In genomic region chr15:4818437-4818836, GRCm38 (mm10) we compare ENCODE assay signal across 25 mouse cellular contexts.
DNase-seq lines count a peak whose midpoint lies in the region; ATAC-seq lines count a peak whose summit lies in the region.
"Had no signal": no experiment of that assay in that cellular context is flagged by ENCODE, and none has a peak within 500 bp of the region (broad histone marks: within the 10 kb centered on the region; RNA-seq: fewer than 3 reads in every experiment).

No protein-coding gene starts in this region.

- intact Hi-C loops in heart, postnatal 25 days (cut with DNase I), result no loop called here

- H3K9ac ChIP-seq in hindbrain, embryonic 16.5 days (ENCODE audit: low read depth, low read length), result no peak overlapping the region
- H3K9ac ChIP-seq: forebrain, embryonic 13.5 days; heart, embryonic 15.5 days; kidney, embryonic 15.5 days; liver, embryonic 14.5 days; lung, embryonic 15.5 days; midbrain, embryonic 13.5 days had no signal

- 59% methylated on average over 3 of the region's 3 CpGs for WGBS in hindbrain, embryonic 16.5 days

- H3K4me2 ChIP-seq in hindbrain, embryonic 16.5 days (ENCODE audit: low read length), result no peak overlapping the region
- H3K4me2 ChIP-seq: forebrain, embryonic 13.5 days; heart, embryonic 15.5 days; kidney, embryonic 15.5 days; lung, embryonic 15.5 days; midbrain, embryonic 13.5 days had no signal

- no peak overlapping the region for H3K27ac ChIP-seq in hindbrain, embryonic 16.5 days (ENCODE audit: low read depth, low read length)
- H3K27ac ChIP-seq: forebrain, embryonic 13.5 days; heart, embryonic 10.5 days; heart, embryonic 15.5 days; kidney, embryonic 15.5 days; liver, embryonic 14.5 days; lung, embryonic 15.5 days; midbrain, embryonic 13.5 days had no signal

- DNase-seq in heart, adult 11 months, result peak; percentile 49
- DNase-seq in heart, postnatal 25 days (ENCODE audit: low spot score), result no peak
- DNase-seq in brain, adult 2 months (ENCODE audit: low read depth, low spot score), result peak; percentile 15
- peak; percentile 2 for DNase-seq in embryo, embryonic 9.5 days (ENCODE audit: extremely low spot score)
- no peak for DNase-seq in layer of hippocampus, postnatal 14 days (ENCODE audit: low spot score in 2 of 2)
- no peak for DNase-seq in thymus, postnatal 25 days
- DNase-seq: adrenal gland, postnatal 25 days; cerebellum, adult 8-10 months; cerebellum, postnatal 36 days; gastrocnemius, postnatal 14 days; heart, postnatal 36 days; kidney, adult 18-20 months; kidney, postnatal 4 days; liver; lung, postnatal 36 days had no signal

- H3K36me3 ChIP-seq in hindbrain, embryonic 16.5 days (ENCODE audit: control insufficient read depth, insufficient read depth, low read length), result no peaks in the 10 kb centered on the region
- H3K36me3 ChIP-seq: heart, embryonic 10.5 days; heart, embryonic 15.5 days; kidney, embryonic 15.5 days; lung, embryonic 15.5 days; midbrain, embryonic 13.5 days had no signal

- no peaks in the 10 kb centered on the region for H3K4me1 ChIP-seq in hindbrain, embryonic 16.5 days (ENCODE audit: control insufficient read depth, insufficient read depth, low read depth, low read length)
- H3K4me1 ChIP-seq: forebrain, embryonic 13.5 days; heart, embryonic 10.5 days; heart, embryonic 15.5 days; kidney, embryonic 15.5 days; lung, embryonic 15.5 days; midbrain, embryonic 13.5 days had no signal

- H3K9me3 ChIP-seq in hindbrain, embryonic 16.5 days (ENCODE audit: control insufficient read depth, low read length), result no peaks in the 10 kb centered on the region
- H3K9me3 ChIP-seq: forebrain, embryonic 13.5 days; heart, embryonic 10.5 days; heart, embryonic 15.5 days; kidney, embryonic 15.5 days; lung, embryonic 15.5 days; midbrain, embryonic 13.5 days had no signal

- ATAC-seq in hindbrain, embryonic 16.5 days, result peak; percentile 88
- ATAC-seq: forebrain, embryonic 13.5 days; inflammation-experienced regulatory T-cells, adult 6 months; midbrain, embryonic 13.5 days; Patski had no signal

- no peaks in the 10 kb centered on the region for H3K27me3 ChIP-seq in hindbrain, embryonic 16.5 days (replicated peaks; ENCODE audit: control insufficient read depth, insufficient read depth, low read length)
- H3K27me3 ChIP-seq: forebrain, embryonic 13.5 days; heart, embryonic 15.5 days; kidney, embryonic 15.5 days; lung, embryonic 15.5 days; midbrain, embryonic 13.5 days had no signal

- no peak overlapping the region for H3K4me3 ChIP-seq in hindbrain, embryonic 16.5 days (ENCODE audit: low read length)
- H3K4me3 ChIP-seq: forebrain, embryonic 13.5 days; heart, embryonic 10.5 days; heart, embryonic 15.5 days; kidney, embryonic 15.5 days; lung, embryonic 15.5 days; midbrain, embryonic 13.5 days had no signal

Comparison
In these comparisons a context has a peak if more than half of its experiments do, and no peak if none do; other contexts are left out.
1. DNase-seq: peak in heart, adult 11 months (single experiment), brain, adult 2 months (single experiment) and embryo, embryonic 9.5 days (single experiment); none in heart, postnatal 25 days (single experiment), layer of hippocampus, postnatal 14 days (0 of 2) and thymus, postnatal 25 days (single experiment).